Mouse (Mus musculus): ENCODE measurements around the gene Plgrkt.

DNA sequence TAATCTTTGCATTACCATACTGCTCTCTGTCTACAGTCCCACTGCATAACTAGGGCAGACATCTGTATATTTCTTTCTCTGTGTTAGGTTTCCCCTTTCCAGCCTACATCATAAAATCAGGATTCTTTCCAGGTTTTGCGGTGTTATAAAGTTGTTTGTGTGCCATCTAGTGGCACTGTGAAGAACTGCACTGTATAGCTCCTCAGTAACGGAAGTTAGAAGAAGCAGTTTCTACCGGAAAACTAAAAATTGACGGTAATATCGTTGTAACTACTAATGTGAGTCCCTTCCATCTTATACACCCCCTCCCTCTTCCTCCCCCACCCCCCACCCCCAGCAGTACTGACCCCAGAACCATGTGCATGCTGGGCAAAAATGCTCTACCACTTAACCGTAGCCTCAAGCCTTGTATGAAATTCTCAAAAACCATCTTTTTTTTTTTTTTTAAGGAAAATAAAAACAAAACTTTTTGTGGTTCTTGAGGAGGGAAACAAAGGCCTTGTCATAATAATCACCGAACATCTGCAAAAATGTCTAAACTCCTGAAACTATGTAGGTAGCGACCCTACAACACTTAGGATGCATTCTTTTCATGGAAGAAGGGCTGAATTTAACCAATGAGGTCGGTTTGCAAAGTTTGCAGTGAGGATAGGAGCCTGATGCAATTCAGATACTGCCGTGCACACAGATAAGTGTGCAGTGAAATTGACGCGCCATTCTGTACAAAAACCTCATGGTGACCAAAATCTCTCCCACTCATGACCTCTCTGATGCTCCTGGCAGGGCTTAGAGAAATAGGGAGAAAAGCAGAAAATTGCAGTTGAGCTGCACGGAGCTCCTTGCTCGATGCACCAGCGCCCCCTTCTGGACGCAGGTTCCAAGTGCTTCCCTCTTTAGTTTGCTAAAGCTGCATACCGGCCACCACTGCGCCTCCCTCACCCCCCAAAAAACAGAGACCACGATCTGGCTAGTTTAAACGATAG, 12.0 kb downstream of the Plgrkt start:
- TF ChIP-seq CTCF (IDR thresholded peaks at IDR 0.05; ENCODE audit: low read depth, low read length) (peak; percentile 74), GATA1 (IDR thresholded peaks at IDR 0.05; ENCODE audit: borderline replicate concordance, low read length) (no peak), TAL1 (conservative IDR thresholded peaks at IDR 0.05; ENCODE audit: low read depth, low read length) (no peak)
